Mouse (Mus musculus): ENCODE measurements around the gene Ssrp1. TPM values are rescaled to one million over a fixed set of nuclear protein-coding genes. Genes with fewer than 3 reads are reported as not detected.

Ssrp1 gene
- polyA plus RNA-seq, 1 experiment = 120 TPM

- TF ChIP-seq POLR2A (IDR thresholded peaks at IDR 0.05; ENCODE audit: control insufficient read depth, low read depth, low read length) (no peak), CTCF (IDR thresholded peaks at IDR 0.05; ENCODE audit: control insufficient read depth, insufficient read depth, insufficient replicate concordance, low read depth, low read length) (no peak)
- Histone ChIP-seq H3K36me3 (ENCODE audit: control insufficient read depth, insufficient read depth, low read length) (no peaks in the 10 kb centered on the region; the same call in 1 of the 2 replicates), H3K4me1 (ENCODE audit: control insufficient read depth, insufficient read depth, low read length) (no peaks in the 10 kb centered on the region), H3K27ac (ENCODE audit: control insufficient read depth, insufficient read depth, low read depth, low read length) (no peak overlapping the region), H3K27me3 (ENCODE audit: control insufficient read depth, insufficient read depth, low read length) (no peaks in the 10 kb centered on the region), H3K4me3 (ENCODE audit: control insufficient read depth, low read depth, low read length) (no peak overlapping the region)
Measured at GRCm38 (mm10) chr2:85061107-85061541, 24.1 kb downstream of the Ssrp1 start.

GRCm38 (mm10) chr2:85065141-85065875, 28.3 kb downstream of the Ssrp1 start:
- no peak overlapping the region for H3K4me3 ChIP-seq (ENCODE audit: control insufficient read depth, low read depth, low read length)
- TF ChIP-seq POLR2A (IDR thresholded peaks at IDR 0.05; ENCODE audit: control insufficient read depth, low read depth, low read length) = no peak
- TF ChIP-seq CTCF (IDR thresholded peaks at IDR 0.05; ENCODE audit: control insufficient read depth, insufficient read depth, insufficient replicate concordance, low read depth, low read length) = no peak
- H3K27ac ChIP-seq (ENCODE audit: control insufficient read depth, insufficient read depth, low read depth, low read length) = no peak overlapping the region
- H3K27me3 ChIP-seq (ENCODE audit: control insufficient read depth, insufficient read depth, low read length) = no peaks in the 10 kb centered on the region
- no peaks in the 10 kb centered on the region; the same call in 1 of the 2 replicates for H3K36me3 ChIP-seq (ENCODE audit: control insufficient read depth, insufficient read depth, low read length)
- H3K4me1 ChIP-seq (ENCODE audit: control insufficient read depth, insufficient read depth, low read length) = peaks cover 4% of the 10 kb centered on the region

GRCm38 (mm10) chr2:85066937-85067336, 29.9 kb downstream of the Ssrp1 start:
- TF ChIP-seq POLR2A (IDR thresholded peaks at IDR 0.05; ENCODE audit: control insufficient read depth, low read depth, low read length) = no peak
- TF ChIP-seq CTCF (IDR thresholded peaks at IDR 0.05; ENCODE audit: control insufficient read depth, insufficient read depth, insufficient replicate concordance, low read depth, low read length) = no peak
- Histone ChIP-seq H3K36me3 (ENCODE audit: control insufficient read depth, insufficient read depth, low read length) (no peaks in the 10 kb centered on the region; the same call in 1 of the 2 replicates), H3K27ac (ENCODE audit: control insufficient read depth, insufficient read depth, low read depth, low read length) (no peak overlapping the region)

GRCm38 (mm10) chr2:85067903-85068625, 31.0 kb downstream of the Ssrp1 start:
- H3K36me3 ChIP-seq (ENCODE audit: control insufficient read depth, insufficient read depth, low read length) = no peaks in the 10 kb centered on the region
- peaks cover 9% of the 10 kb centered on the region for H3K4me1 ChIP-seq (ENCODE audit: control insufficient read depth, insufficient read depth, low read length)
- no peak for TF ChIP-seq POLR2A (IDR thresholded peaks at IDR 0.05; ENCODE audit: control insufficient read depth, low read depth, low read length)
- no peak for TF ChIP-seq CTCF (IDR thresholded peaks at IDR 0.05; ENCODE audit: control insufficient read depth, insufficient read depth, insufficient replicate concordance, low read depth, low read length)
- H3K27me3 ChIP-seq (ENCODE audit: control insufficient read depth, insufficient read depth, low read length) = no peaks in the 10 kb centered on the region
- H3K27ac ChIP-seq (ENCODE audit: control insufficient read depth, insufficient read depth, low read depth, low read length) = no peak overlapping the region
- no peak overlapping the region for H3K4me3 ChIP-seq (ENCODE audit: control insufficient read depth, low read depth, low read length)

More at GRCm38 (mm10) chr2:85066937-85067336, 29.9 kb downstream of the Ssrp1 start:
- no peaks in the 10 kb centered on the region for H3K27me3 ChIP-seq (ENCODE audit: control insufficient read depth, insufficient read depth, low read length)
- H3K4me3 ChIP-seq (ENCODE audit: control insufficient read depth, low read depth, low read length) = no peak overlapping the region
- H3K4me1 ChIP-seq (ENCODE audit: control insufficient read depth, insufficient read depth, low read length) = peaks cover 9% of the 10 kb centered on the region

- Histone ChIP-seq H3K27me3 (ENCODE audit: control insufficient read depth, insufficient read depth, low read length) (no peaks in the 10 kb centered on the region), H3K36me3 (ENCODE audit: control insufficient read depth, insufficient read depth, low read length) (no peaks in the 10 kb centered on the region), H3K27ac (ENCODE audit: control insufficient read depth, insufficient read depth, low read depth, low read length) (no peak overlapping the region), H3K4me3 (ENCODE audit: control insufficient read depth, low read depth, low read length) (no peak overlapping the region), H3K4me1 (ENCODE audit: control insufficient read depth, insufficient read depth, low read length) (peaks cover 9% of the 10 kb centered on the region)
- TF ChIP-seq CTCF (IDR thresholded peaks at IDR 0.05; ENCODE audit: control insufficient read depth, insufficient read depth, insufficient replicate concordance, low read depth, low read length) (no peak), POLR2A (IDR thresholded peaks at IDR 0.05; ENCODE audit: control insufficient read depth, low read depth, low read length) (no peak)
Measured at GRCm38 (mm10) chr2:85068626-85069025, 31.6 kb downstream of the Ssrp1 start.

- no peak for TF ChIP-seq POLR2A (IDR thresholded peaks at IDR 0.05; ENCODE audit: control insufficient read depth, low read depth, low read length)
- no peak for TF ChIP-seq CTCF (IDR thresholded peaks at IDR 0.05; ENCODE audit: control insufficient read depth, insufficient read depth, insufficient replicate concordance, low read depth, low read length)
- Histone ChIP-seq H3K4me3 (ENCODE audit: control insufficient read depth, low read depth, low read length) (no peak overlapping the region), H3K4me1 (ENCODE audit: control insufficient read depth, insufficient read depth, low read length) (peaks cover 9% of the 10 kb centered on the region), H3K27me3 (ENCODE audit: control insufficient read depth, insufficient read depth, low read length) (no peaks in the 10 kb centered on the region), H3K27ac (ENCODE audit: control insufficient read depth, insufficient read depth, low read depth, low read length) (no peak overlapping the region), H3K36me3 (ENCODE audit: control insufficient read depth, insufficient read depth, low read length) (no peaks in the 10 kb centered on the region)
Measured at GRCm38 (mm10) chr2:85070086-85070485, 33.1 kb downstream of the Ssrp1 start.

- Histone ChIP-seq H3K4me1 (ENCODE audit: control insufficient read depth, insufficient read depth, low read length) (peaks cover 9% of the 10 kb centered on the region), H3K4me3 (ENCODE audit: control insufficient read depth, low read depth, low read length) (no peak overlapping the region), H3K27ac (ENCODE audit: control insufficient read depth, insufficient read depth, low read depth, low read length) (no peak overlapping the region), H3K36me3 (ENCODE audit: control insufficient read depth, insufficient read depth, low read length) (no peaks in the 10 kb centered on the region), H3K27me3 (ENCODE audit: control insufficient read depth, insufficient read depth, low read length) (no peaks in the 10 kb centered on the region)
- no peak for TF ChIP-seq POLR2A (IDR thresholded peaks at IDR 0.05; ENCODE audit: control insufficient read depth, low read depth, low read length)
- TF ChIP-seq CTCF (IDR thresholded peaks at IDR 0.05; ENCODE audit: control insufficient read depth, insufficient read depth, insufficient replicate concordance, low read depth, low read length) = no peak
Measured at GRCm38 (mm10) chr2:85071921-85072320, 34.9 kb downstream of the Ssrp1 start.
